Mouse (Mus musculus) embryonic facial prominence, embryonic 14.5 days (tissue): ENCODE data around the gene Med27. TPM values are rescaled to one million over a fixed set of nuclear protein-coding genes. Genes with fewer than 3 reads are reported as not detected.

ENCODE experiments used
- ATAC-seq: fragments of 200-750 bp; cut with Nextera tagmentation; 2 replicates; pipeline ENCODE4 v1.8.0; 2017; ENCODE audit warnings: low read depth, moderate number of reproducible peaks, moderate TSS enrichment
- DNase-seq: peaks from one replicate; pipeline ENCODE4 v3.0.0-alpha.2; 2015; ENCODE audit warnings: low spot score
- H3K27ac ChIP-seq: fragments of 300-500 bp; sonication (generic); replicated peaks from 2 replicates; pipeline ENCODE4 v1.5.1; 2014; ENCODE audit warnings: low read depth, mild to moderate bottlenecking, low read length, moderate library complexity
- H3K27me3 ChIP-seq: fragments of 300-500 bp; sonication (generic); replicated peaks from 2 replicates; pipeline ENCODE4 v1.6.1; 2014; ENCODE audit warnings: low read length; ENCODE audit not compliant: control insufficient read depth, insufficient read depth
- H3K36me3 ChIP-seq: fragments of 300-500 bp; sonication (generic); 2 replicates; pipeline ENCODE4 v1.6.1; 2014; ENCODE audit warnings: low read length, mixed read lengths; ENCODE audit not compliant: control insufficient read depth, insufficient read depth
- H3K4me1 ChIP-seq: fragments of 300-500 bp; sonication (generic); 2 replicates; pipeline ENCODE4 v1.6.1; 2014; ENCODE audit warnings: antibody characterized with exemption, low read length; ENCODE audit not compliant: control insufficient read depth, insufficient read depth
- H3K4me2 ChIP-seq: fragments of 300-500 bp; sonication (generic); 2 replicates; pipeline ENCODE4 v1.6.1; 2014; ENCODE audit warnings: low read depth, mild to moderate bottlenecking, low read length, moderate library complexity, mixed read lengths
- H3K4me3 ChIP-seq: fragments of 300-500 bp; sonication (generic); 2 replicates; pipeline ENCODE4 v1.5.1; 2014; ENCODE audit warnings: low read depth, mild to moderate bottlenecking, low read length
- H3K9ac ChIP-seq: fragments of 300-500 bp; sonication (generic); 2 replicates; pipeline ENCODE4 v1.6.1; 2014; ENCODE audit warnings: low read depth, mild to moderate bottlenecking, low read length, moderate library complexity, mixed read lengths
- H3K9me3 ChIP-seq: fragments of 300-500 bp; sonication (generic); 2 replicates; pipeline ENCODE4 v1.6.1; 2016; ENCODE audit warnings: low read length; ENCODE audit not compliant: control insufficient read depth
- WGBS: fragments of 180-500 bp; shearing (Covaris S2); extraction: QIAGEN DNeasy Blood & Tissue Kit; methylation state at CpG from one replicate; pipeline ENCODE4 v1.1.7; 2014; 5-methylcytosine and 5-hydroxymethylcytosine counted together
- polyA plus RNA-seq: library from polyadenylated mRNA; unstranded; fragments of >200 nt; fragmentation: Nextera tagmentation; extraction: Ambion mirVana; gene quantifications from 2 replicates; pipeline ENCODE4 v1.2.1, GENCODE M21; 2014

The Med27 gene
- polyA plus RNA-seq, 1 experiment from 2014 or later = 50.9 TPM

GRCm38 (mm10) chr2:29515831-29516447 is 169.3 kb downstream of the Med27 start:
- H3K4me1 ChIP-seq = peaks cover 9% of the 10 kb centered on the region
- ATAC-seq = peak; percentile 35
- H3K9me3 ChIP-seq = no peaks in the 10 kb centered on the region
- H3K4me2 ChIP-seq = no peak overlapping the region
- no peaks in the 10 kb centered on the region for H3K27me3 ChIP-seq
- WGBS = 79% methylated on average over 4 of the region's 4 CpGs
- DNase-seq = peak; percentile 23
- no peak overlapping the region for H3K4me3 ChIP-seq
- H3K36me3 ChIP-seq = no peaks in the 10 kb centered on the region
- H3K9ac ChIP-seq = no peak overlapping the region
- H3K27ac ChIP-seq = no peak overlapping the region

- DNase-seq = peak; percentile 33
- no peak overlapping the region for H3K4me3 ChIP-seq
- 32% methylated on average over 9 of the region's 9 CpGs for WGBS
Measured at GRCm38 (mm10) chr2:29516621-29517170, 170.1 kb downstream of the Med27 start.

GRCm38 (mm10) chr2:29519402-29519801 is 172.8 kb downstream of the Med27 start:
- H3K27me3 ChIP-seq = no peaks in the 10 kb centered on the region
- no peak for ATAC-seq
- H3K9ac ChIP-seq = no peak overlapping the region

More at GRCm38 (mm10) chr2:29516621-29517170, 170.1 kb downstream of the Med27 start:
- Histone ChIP-seq H3K4me1 (peaks cover 9% of the 10 kb centered on the region), H3K9me3 (no peaks in the 10 kb centered on the region), H3K4me2 (no peak overlapping the region), H3K36me3 (no peaks in the 10 kb centered on the region), H3K27me3 (no peaks in the 10 kb centered on the region), H3K9ac (0 out of 2 replicates have a peak overlapping the region, but pooled peaks have one; percentile 8), H3K27ac (no peak overlapping the region)
- ATAC-seq = peak; percentile 45; the same call in 1 of the 2 replicates

GRCm38 (mm10) chr2:29520206-29520605 is 173.6 kb downstream of the Med27 start:
- DNase-seq = no peak
- H3K9ac ChIP-seq = no peak overlapping the region
- H3K4me2 ChIP-seq = no peak overlapping the region
- H3K9me3 ChIP-seq = no peaks in the 10 kb centered on the region
- WGBS = 91% methylated on average over 6 of the region's 6 CpGs
- H3K36me3 ChIP-seq = no peaks in the 10 kb centered on the region
- peaks cover 23% of the 10 kb centered on the region for H3K4me1 ChIP-seq
- no peak overlapping the region for H3K27ac ChIP-seq
- ATAC-seq = no peak
- no peak overlapping the region for H3K4me3 ChIP-seq
- H3K27me3 ChIP-seq = no peaks in the 10 kb centered on the region

More at GRCm38 (mm10) chr2:29519402-29519801, 172.8 kb downstream of the Med27 start:
- H3K4me2 ChIP-seq = no peak overlapping the region
- WGBS = 36% methylated on average over 3 of the region's 3 CpGs
- peaks cover 16% of the 10 kb centered on the region for H3K4me1 ChIP-seq
- H3K27ac ChIP-seq = no peak overlapping the region
- no peaks in the 10 kb centered on the region for H3K36me3 ChIP-seq
- H3K4me3 ChIP-seq = no peak overlapping the region
- H3K9me3 ChIP-seq = no peaks in the 10 kb centered on the region
- no peak for DNase-seq

- Histone ChIP-seq H3K27me3 (no peaks in the 10 kb centered on the region), H3K9me3 (no peaks in the 10 kb centered on the region), H3K4me3 (no peak overlapping the region), H3K9ac (no peak overlapping the region), H3K27ac (no peak overlapping the region), H3K4me1 (peaks cover 30% of the 10 kb centered on the region), H3K4me2 (no peak overlapping the region), H3K36me3 (no peaks in the 10 kb centered on the region)
- WGBS = 74% methylated on average over 7 of the region's 7 CpGs
- ATAC-seq (no peak), DNase-seq (no peak)
Measured at GRCm38 (mm10) chr2:29521486-29521885, 174.9 kb downstream of the Med27 start.

- Histone ChIP-seq H3K36me3 (no peaks in the 10 kb centered on the region), H3K4me2 (no peak overlapping the region), H3K27ac (no peak overlapping the region; the same call in 1 of the 2 replicates), H3K4me1 (peaks cover 31% of the 10 kb centered on the region), H3K4me3 (no peak overlapping the region), H3K9me3 (no peaks in the 10 kb centered on the region), H3K27me3 (no peaks in the 10 kb centered on the region), H3K9ac (peak overlapping the region; percentile 8; the same call in 1 of the 2 replicates)
- ATAC-seq = peak; percentile 38; the same call in 1 of the 2 replicates
- DNase-seq = peak; percentile 51
- 76% methylated on average over 12 of the region's 12 CpGs for WGBS
Measured at GRCm38 (mm10) chr2:29523918-29524811, 177.5 kb downstream of the Med27 start.

- H3K27ac ChIP-seq = no peak overlapping the region
Measured at GRCm38 (mm10) chr2:29525273-29525805, 178.7 kb downstream of the Med27 start.

GRCm38 (mm10) chr2:29526266-29526665 is 179.6 kb downstream of the Med27 start:
- Histone ChIP-seq H3K4me3 (no peak overlapping the region), H3K36me3 (no peaks in the 10 kb centered on the region), H3K9me3 (no peaks in the 10 kb centered on the region), H3K27me3 (no peaks in the 10 kb centered on the region), H3K4me1 (peaks cover 31% of the 10 kb centered on the region), H3K4me2 (0 out of 2 replicates have a peak overlapping the region, but pooled peaks have one; percentile 0), H3K9ac (no peak overlapping the region; the same call in 1 of the 2 replicates), H3K27ac (peak overlapping the region; percentile 48; the same call in 1 of the 2 replicates)
- ATAC-seq (peak; percentile 77), DNase-seq (peak; percentile 87)
- WGBS = 35% methylated on average over 14 of the region's 14 CpGs

More at GRCm38 (mm10) chr2:29525273-29525805, 178.7 kb downstream of the Med27 start:
- H3K4me2 ChIP-seq = no peak overlapping the region
- 32% methylated on average over 4 of the region's 4 CpGs for WGBS
- H3K9ac ChIP-seq = no peak overlapping the region; the same call in 1 of the 2 replicates
- ATAC-seq = no peak
- H3K36me3 ChIP-seq = no peaks in the 10 kb centered on the region
- no peaks in the 10 kb centered on the region for H3K9me3 ChIP-seq
- H3K4me1 ChIP-seq = peaks cover 31% of the 10 kb centered on the region
- H3K27me3 ChIP-seq = no peaks in the 10 kb centered on the region
- no peak for DNase-seq
- no peak overlapping the region for H3K4me3 ChIP-seq
